Mouse (Mus musculus) liver, embryonic 12.5 days (tissue): ENCODE results near the gene Gpx4. TPM values are rescaled to one million over a fixed set of nuclear protein-coding genes. Genes with fewer than 3 reads are reported as not detected.
A peak's percentile ranks its signal among the peaks of the same experiment; 100 is the strongest.

Experiments
- ATAC-seq: fragments of 200-750 bp; cut with Nextera tagmentation; 2 replicates; pipeline ENCODE4 v1.8.0; 2017; ENCODE audit warnings: moderate number of reproducible peaks, mild to moderate bottlenecking, moderate library complexity
- H3K27ac ChIP-seq: fragments of 300-500 bp; sonication (generic); 2 replicates; pipeline ENCODE4 v1.5.1; 2016; ENCODE audit warnings: mild to moderate bottlenecking
- H3K27me3 ChIP-seq: fragments of 300-500 bp; sonication (generic); replicated peaks from 2 replicates; pipeline ENCODE4 v1.6.1; 2016; ENCODE audit warnings: mild to moderate bottlenecking, moderate library complexity
- H3K36me3 ChIP-seq: fragments of 300-500 bp; sonication (generic); 2 replicates; pipeline ENCODE4 v1.6.1; 2016; ENCODE audit warnings: mild to moderate bottlenecking, moderate library complexity
- H3K4me1 ChIP-seq: fragments of 300-500 bp; sonication (generic); 2 replicates; pipeline ENCODE4 v1.6.1; 2016
- H3K4me2 ChIP-seq: fragments of 300-500 bp; sonication (generic); 2 replicates; pipeline ENCODE4 v1.6.1; 2016; ENCODE audit warnings: mild to moderate bottlenecking, moderate library complexity
- H3K4me3 ChIP-seq: fragments of 300-500 bp; sonication (generic); 2 replicates; pipeline ENCODE4 v1.5.1; 2016; ENCODE audit warnings: mild to moderate bottlenecking, moderate library complexity
- H3K9ac ChIP-seq: fragments of 300-500 bp; sonication (generic); 2 replicates; pipeline ENCODE4 v1.6.1; 2016; ENCODE audit warnings: mild to moderate bottlenecking, moderate library complexity
- H3K9me3 ChIP-seq: fragments of 300-500 bp; sonication (generic); replicated peaks from 2 replicates; pipeline ENCODE4 v1.6.1; 2016; ENCODE audit warnings: mild to moderate bottlenecking, moderate library complexity
- WGBS: fragments of 180-500 bp; shearing (Covaris S2); methylation state at CpG from one replicate; pipeline ENCODE4 v1.1.7; 2016; ENCODE audit not compliant: insufficient replicate concordance; 5-methylcytosine and 5-hydroxymethylcytosine counted together
- polyA plus RNA-seq: library from polyadenylated mRNA; unstranded; fragments of >200 nt; fragmentation: Nextera tagmentation; extraction: Ambion mirVana; gene quantifications from 2 replicates; pipeline ENCODE4 v1.2.1, GENCODE M21; 2016

Gpx4 gene
- polyA plus RNA-seq, 1 experiment from 2014 or later = 685 TPM

GRCm38 (mm10) chr10:80080396-80081070 lies 33.6 kb downstream of the Gpx4 start:
- WGBS = 52% methylated on average over 16 of the region's 16 CpGs
- Histone ChIP-seq H3K27ac (peak overlapping the region; percentile 96), H3K9me3 (no peaks in the 10 kb centered on the region), H3K27me3 (no peaks in the 10 kb centered on the region), H3K4me1 (peaks cover 73% of the 10 kb centered on the region), H3K4me3 (peak overlapping the region; percentile 32), H3K9ac (peak overlapping the region; percentile 73), H3K36me3 (peaks cover 90% of the 10 kb centered on the region), H3K4me2 (peak overlapping the region; percentile 76)
- peak; percentile 88 for ATAC-seq

GRCm38 (mm10) chr10:80081075-80081474 lies 34.1 kb downstream of the Gpx4 start:
- Histone ChIP-seq H3K9me3 (no peaks in the 10 kb centered on the region), H3K27ac (peak overlapping the region; percentile 96), H3K27me3 (no peaks in the 10 kb centered on the region), H3K9ac (peak overlapping the region; percentile 73), H3K4me1 (peaks cover 68% of the 10 kb centered on the region), H3K36me3 (peaks cover 90% of the 10 kb centered on the region), H3K4me2 (peak overlapping the region; percentile 76), H3K4me3 (peak overlapping the region; percentile 32)
- WGBS = 17% methylated on average over 3 of the region's 3 CpGs
- peak; percentile 93 for ATAC-seq

- Histone ChIP-seq H3K36me3 (peaks cover 66% of the 10 kb centered on the region), H3K4me3 (no peak overlapping the region), H3K27me3 (no peaks in the 10 kb centered on the region), H3K4me1 (peaks cover 86% of the 10 kb centered on the region), H3K9ac (no peak overlapping the region), H3K4me2 (no peak overlapping the region), H3K9me3 (no peaks in the 10 kb centered on the region), H3K27ac (no peak overlapping the region)
- ATAC-seq = no peak
- WGBS = 82% methylated on average over 9 of the region's 9 CpGs
Observed at GRCm38 (mm10) chr10:80084817-80085487, 38.0 kb downstream of the Gpx4 start.

- Histone ChIP-seq H3K4me3 (no peak overlapping the region), H3K4me1 (peaks cover 79% of the 10 kb centered on the region), H3K9me3 (no peaks in the 10 kb centered on the region), H3K4me2 (peak overlapping the region; percentile 10; the same call in 1 of the 2 replicates), H3K27ac (peak overlapping the region; percentile 70), H3K36me3 (peaks cover 62% of the 10 kb centered on the region), H3K9ac (peak overlapping the region; percentile 24; the same call in 1 of the 2 replicates), H3K27me3 (no peaks in the 10 kb centered on the region)
- 31% methylated on average over 3 of the region's 3 CpGs for WGBS
- ATAC-seq = no peak
Observed at GRCm38 (mm10) chr10:80086847-80087246, 39.9 kb downstream of the Gpx4 start.

GRCm38 (mm10) chr10:80087483-80087882 lies 40.5 kb downstream of the Gpx4 start:
- Histone ChIP-seq H3K27me3 (no peaks in the 10 kb centered on the region), H3K4me2 (no peak overlapping the region), H3K4me1 (peaks cover 79% of the 10 kb centered on the region), H3K27ac (peak overlapping the region; percentile 70), H3K9me3 (no peaks in the 10 kb centered on the region), H3K36me3 (peaks cover 57% of the 10 kb centered on the region), H3K4me3 (no peak overlapping the region), H3K9ac (no peak overlapping the region)
- ATAC-seq = no peak
- 58% methylated on average over 8 of the region's 8 CpGs for WGBS

- Histone ChIP-seq H3K9ac (no peak overlapping the region), H3K4me2 (no peak overlapping the region), H3K27ac (peak overlapping the region; percentile 18; the same call in 1 of the 2 replicates), H3K27me3 (no peaks in the 10 kb centered on the region), H3K9me3 (no peaks in the 10 kb centered on the region), H3K4me1 (peaks cover 81% of the 10 kb centered on the region), H3K36me3 (peaks cover 46% of the 10 kb centered on the region), H3K4me3 (no peak overlapping the region)
- ATAC-seq = peak; percentile 34
- WGBS = 58% methylated on average over 4 of the region's 4 CpGs
Observed at GRCm38 (mm10) chr10:80089146-80089545, 42.2 kb downstream of the Gpx4 start.

- H3K9me3 ChIP-seq = no peaks in the 10 kb centered on the region
- H3K4me2 ChIP-seq = no peak overlapping the region
- 90% methylated on average over 6 of the region's 6 CpGs for WGBS
- H3K27me3 ChIP-seq = no peaks in the 10 kb centered on the region
- ATAC-seq = no peak
- H3K36me3 ChIP-seq = peaks cover 32% of the 10 kb centered on the region
- H3K4me1 ChIP-seq = peaks cover 91% of the 10 kb centered on the region
- no peak overlapping the region for H3K9ac ChIP-seq
- no peak overlapping the region for H3K4me3 ChIP-seq
- H3K27ac ChIP-seq = no peak overlapping the region; the same call in 1 of the 2 replicates
Observed at GRCm38 (mm10) chr10:80091527-80091926, 44.6 kb downstream of the Gpx4 start.

GRCm38 (mm10) chr10:80092690-80093089 lies 45.7 kb downstream of the Gpx4 start:
- H3K36me3 ChIP-seq = peaks cover 35% of the 10 kb centered on the region
- H3K4me2 ChIP-seq = no peak overlapping the region
- H3K4me1 ChIP-seq = peaks cover 91% of the 10 kb centered on the region
- no peak overlapping the region for H3K4me3 ChIP-seq
- ATAC-seq = no peak
- H3K9ac ChIP-seq = no peak overlapping the region
- no peaks in the 10 kb centered on the region for H3K9me3 ChIP-seq
- no peaks in the 10 kb centered on the region for H3K27me3 ChIP-seq
- WGBS = 86% methylated on average over 5 of the region's 5 CpGs
- no peak overlapping the region for H3K27ac ChIP-seq

GRCm38 (mm10) chr10:80094085-80094484 lies 47.1 kb downstream of the Gpx4 start:
- Histone ChIP-seq H3K4me1 (peaks cover 91% of the 10 kb centered on the region), H3K9me3 (no peaks in the 10 kb centered on the region), H3K4me3 (no peak overlapping the region), H3K27ac (no peak overlapping the region), H3K27me3 (no peaks in the 10 kb centered on the region), H3K36me3 (peaks cover 35% of the 10 kb centered on the region), H3K4me2 (no peak overlapping the region), H3K9ac (no peak overlapping the region)
- WGBS = 84% methylated on average over 6 of the region's 6 CpGs
- ATAC-seq = no peak

GRCm38 (mm10) chr10:80094684-80095083 lies 47.7 kb downstream of the Gpx4 start:
- H3K9me3 ChIP-seq = no peaks in the 10 kb centered on the region
- no peak for ATAC-seq
- peaks cover 37% of the 10 kb centered on the region for H3K36me3 ChIP-seq
- WGBS = 73% methylated on average over 3 of the region's 3 CpGs
- H3K4me1 ChIP-seq = peaks cover 92% of the 10 kb centered on the region
- H3K27ac ChIP-seq = 0 out of 2 replicates have a peak overlapping the region, but pooled peaks have one; percentile 0
- no peak overlapping the region for H3K4me2 ChIP-seq
- H3K4me3 ChIP-seq = no peak overlapping the region
- H3K9ac ChIP-seq = no peak overlapping the region
- no peaks in the 10 kb centered on the region for H3K27me3 ChIP-seq

- 93% methylated on average over 5 of the region's 5 CpGs for WGBS
- Histone ChIP-seq H3K9ac (no peak overlapping the region), H3K27ac (no peak overlapping the region), H3K4me1 (peaks cover 92% of the 10 kb centered on the region), H3K36me3 (peaks cover 34% of the 10 kb centered on the region), H3K27me3 (no peaks in the 10 kb centered on the region), H3K9me3 (no peaks in the 10 kb centered on the region), H3K4me3 (no peak overlapping the region), H3K4me2 (no peak overlapping the region)
- no peak for ATAC-seq
Observed at GRCm38 (mm10) chr10:80095547-80095946, 48.6 kb downstream of the Gpx4 start.

GRCm38 (mm10) chr10:80097275-80097674 lies 50.3 kb downstream of the Gpx4 start:
- 14% methylated on average over 7 of the region's 7 CpGs for WGBS
- Histone ChIP-seq H3K4me3 (no peak overlapping the region), H3K9me3 (no peaks in the 10 kb centered on the region), H3K4me2 (peak overlapping the region; percentile 95), H3K27me3 (no peaks in the 10 kb centered on the region), H3K27ac (peak overlapping the region; percentile 70), H3K4me1 (peaks cover 97% of the 10 kb centered on the region), H3K9ac (peak overlapping the region; percentile 56), H3K36me3 (peaks cover 28% of the 10 kb centered on the region)
- ATAC-seq = peak; percentile 47; the same call in 1 of the 2 replicates
